Mouse (Mus musculus): ENCODE data around the gene Ankrd27. TPM values are rescaled to one million over a fixed set of nuclear protein-coding genes. Genes with fewer than 3 reads are reported as not detected.
"Not testable (repeated sequence)": the region's sequence is repeated elsewhere in the genome, so short reads cannot be mapped to it uniquely, and the experiment has no call there.

Gene Ankrd27
- 29.6 and 33.6 TPM in 2 replicates for polyA plus RNA-seq (2012; rRNA removed)

DNA sequence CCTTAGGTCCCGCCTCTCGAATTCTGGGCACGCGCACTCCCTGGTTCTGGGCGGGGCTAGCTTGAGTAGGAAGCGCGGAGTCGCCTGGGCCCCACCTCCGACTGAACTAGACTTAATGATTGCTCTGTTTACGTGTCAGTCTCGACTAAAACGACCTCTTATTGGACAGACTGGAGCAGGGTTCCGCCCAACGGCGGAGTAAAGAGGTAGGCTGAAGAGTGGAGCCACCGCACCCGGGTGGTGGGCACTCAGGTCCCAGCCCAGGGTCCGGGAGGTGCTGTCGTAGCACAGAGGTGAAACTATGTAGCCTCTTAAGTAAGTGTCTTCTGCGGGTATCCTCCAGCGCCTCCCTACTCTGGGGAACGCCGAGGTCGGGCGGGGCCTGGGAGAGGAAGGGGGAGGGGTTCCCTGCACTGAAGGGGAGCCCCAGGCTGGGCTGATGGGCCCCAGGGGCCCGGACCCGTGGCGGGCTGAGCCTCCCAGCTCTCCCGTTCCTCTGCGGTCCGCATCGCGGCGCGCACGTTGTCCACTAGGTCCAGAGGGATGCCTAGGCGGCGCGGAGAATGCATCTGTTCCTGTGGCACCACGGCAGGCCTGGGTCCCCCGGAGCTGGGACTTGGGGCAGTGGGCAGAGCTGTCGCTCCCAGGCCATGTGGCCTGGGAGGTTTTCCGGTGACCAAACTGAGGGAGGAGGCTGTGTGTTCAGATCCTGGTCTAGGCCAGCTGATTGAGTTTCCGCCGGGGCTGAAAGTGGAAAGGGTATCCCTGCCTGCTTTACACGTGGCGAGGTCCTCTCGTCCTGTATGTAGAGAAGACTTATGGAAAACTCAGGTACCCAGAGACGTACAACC lies at the start of gene Ankrd27:
Gene Ankrd27 (plus strand): TSS at position 190 of the 851 bp plus-strand sequence.
- DNase-seq (ENCODE audit: low read depth), result peak; percentile 84

DNA sequence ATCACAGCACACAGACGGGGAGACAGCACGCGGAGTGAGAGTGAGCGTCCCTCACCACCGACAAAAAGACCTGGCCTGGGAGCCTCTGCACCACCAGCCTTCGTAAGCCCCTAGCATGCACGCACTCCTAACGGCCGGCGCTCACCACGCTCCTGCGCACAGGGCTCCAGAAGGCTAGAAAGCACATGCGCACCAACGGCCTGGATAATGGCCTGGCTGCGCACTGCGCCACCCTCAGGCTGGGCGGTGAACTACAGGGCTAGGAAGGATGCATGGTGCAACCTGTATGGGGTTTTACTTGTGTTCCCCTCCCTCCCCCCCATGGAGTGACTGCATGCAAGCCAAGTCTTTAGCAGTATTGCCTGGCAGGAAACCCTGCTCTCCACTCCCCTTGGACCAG lies 48.5 kb upstream of the Ankrd27 start, which contains the start of gene Tdrd12:
Gene Tdrd12 (minus strand): TSS at position 184 of the 400 bp plus-strand sequence.
- DNase-seq (ENCODE audit: low read depth), result no peak

DNA sequence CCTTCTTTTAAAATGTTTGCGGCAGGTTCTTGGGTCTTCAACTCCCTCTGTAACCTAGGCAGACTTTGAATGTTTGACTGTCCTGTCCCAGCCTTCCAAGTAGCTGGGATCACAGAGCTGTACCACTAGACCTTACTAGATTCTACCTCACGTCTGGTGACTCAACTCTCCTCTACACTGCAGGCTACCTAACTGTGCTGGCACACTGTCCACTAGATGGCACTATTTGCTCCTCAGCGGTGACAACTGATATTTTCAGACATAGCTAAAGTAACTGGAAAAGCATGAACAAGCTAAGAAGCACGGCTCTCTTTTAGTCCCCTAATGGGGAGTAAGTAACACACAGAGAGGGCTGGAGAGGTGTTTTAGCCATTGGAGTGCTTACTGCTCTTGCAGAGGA lies 40.2 kb upstream of the Ankrd27 start:
- no peak for DNase-seq (ENCODE audit: low read depth)

DNA sequence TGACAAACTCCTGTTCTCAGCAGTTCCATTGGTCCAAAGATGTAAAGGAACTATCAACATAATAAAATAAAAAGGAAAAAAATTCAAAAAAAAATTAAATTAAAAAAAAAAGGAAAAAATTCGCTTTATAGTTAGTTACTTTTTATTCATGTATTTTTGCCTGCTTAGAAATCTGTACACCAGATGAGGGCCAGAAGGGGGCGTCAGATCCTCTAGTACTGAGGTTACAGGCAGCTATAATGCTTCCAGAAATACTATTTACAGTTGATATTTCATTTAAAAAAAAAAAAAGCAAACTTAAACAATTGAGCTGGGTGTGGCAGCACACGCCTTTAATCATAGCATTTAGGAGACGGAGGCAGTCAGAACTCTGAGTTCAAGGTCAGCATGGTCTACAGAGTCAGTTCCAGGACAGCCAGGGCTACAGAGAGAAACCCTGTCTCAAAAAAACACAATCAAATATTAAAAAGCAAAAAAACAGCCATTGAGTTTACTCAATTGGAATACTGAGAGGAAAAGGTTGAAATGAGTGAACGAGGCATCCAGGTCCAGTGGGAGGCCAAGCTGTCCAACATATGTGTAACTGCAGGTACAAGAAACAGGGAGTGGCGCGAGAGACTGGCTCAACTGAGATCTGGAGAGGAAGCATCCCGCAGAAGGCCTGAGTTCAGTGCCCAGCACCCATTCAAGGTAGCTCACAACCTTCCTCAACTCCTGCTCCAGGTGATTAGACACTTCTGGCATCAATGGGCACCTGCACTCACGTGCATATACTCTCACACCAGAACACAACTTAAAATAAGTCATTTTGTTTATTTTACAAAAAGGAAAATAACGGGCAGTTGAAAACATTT lies 32.1 kb upstream of the Ankrd27 start:
- DNase-seq (ENCODE audit: low read depth), result no peak

DNA sequence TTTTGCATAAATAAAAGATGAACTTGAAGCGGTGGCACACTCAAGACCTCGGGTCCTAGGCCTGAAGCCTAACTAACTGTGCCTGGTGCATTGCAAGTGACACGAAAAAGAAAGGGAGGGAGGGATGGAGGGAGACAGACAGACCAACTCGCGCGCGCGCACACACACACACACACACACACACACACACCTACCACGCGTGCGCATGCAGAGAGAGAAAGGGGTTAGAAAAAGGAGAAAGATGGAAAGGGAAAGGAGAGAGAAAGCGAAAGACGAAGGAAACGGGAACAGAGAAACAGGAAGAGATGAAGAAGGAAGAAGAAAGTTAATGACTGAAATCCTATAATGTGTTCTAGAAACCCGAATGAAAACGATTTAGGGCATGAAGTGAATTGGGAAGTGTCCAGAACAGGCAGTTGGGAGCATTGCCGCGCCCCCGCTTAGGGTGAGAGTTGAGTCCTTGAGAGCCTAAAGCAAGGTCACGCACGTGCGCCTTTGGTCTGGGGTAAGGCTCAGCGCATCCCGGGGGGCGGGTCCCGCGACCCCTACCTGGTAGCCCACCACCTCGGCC lies 31.4 kb upstream of the Ankrd27 start:
- no peak for DNase-seq (ENCODE audit: low read depth)

DNA sequence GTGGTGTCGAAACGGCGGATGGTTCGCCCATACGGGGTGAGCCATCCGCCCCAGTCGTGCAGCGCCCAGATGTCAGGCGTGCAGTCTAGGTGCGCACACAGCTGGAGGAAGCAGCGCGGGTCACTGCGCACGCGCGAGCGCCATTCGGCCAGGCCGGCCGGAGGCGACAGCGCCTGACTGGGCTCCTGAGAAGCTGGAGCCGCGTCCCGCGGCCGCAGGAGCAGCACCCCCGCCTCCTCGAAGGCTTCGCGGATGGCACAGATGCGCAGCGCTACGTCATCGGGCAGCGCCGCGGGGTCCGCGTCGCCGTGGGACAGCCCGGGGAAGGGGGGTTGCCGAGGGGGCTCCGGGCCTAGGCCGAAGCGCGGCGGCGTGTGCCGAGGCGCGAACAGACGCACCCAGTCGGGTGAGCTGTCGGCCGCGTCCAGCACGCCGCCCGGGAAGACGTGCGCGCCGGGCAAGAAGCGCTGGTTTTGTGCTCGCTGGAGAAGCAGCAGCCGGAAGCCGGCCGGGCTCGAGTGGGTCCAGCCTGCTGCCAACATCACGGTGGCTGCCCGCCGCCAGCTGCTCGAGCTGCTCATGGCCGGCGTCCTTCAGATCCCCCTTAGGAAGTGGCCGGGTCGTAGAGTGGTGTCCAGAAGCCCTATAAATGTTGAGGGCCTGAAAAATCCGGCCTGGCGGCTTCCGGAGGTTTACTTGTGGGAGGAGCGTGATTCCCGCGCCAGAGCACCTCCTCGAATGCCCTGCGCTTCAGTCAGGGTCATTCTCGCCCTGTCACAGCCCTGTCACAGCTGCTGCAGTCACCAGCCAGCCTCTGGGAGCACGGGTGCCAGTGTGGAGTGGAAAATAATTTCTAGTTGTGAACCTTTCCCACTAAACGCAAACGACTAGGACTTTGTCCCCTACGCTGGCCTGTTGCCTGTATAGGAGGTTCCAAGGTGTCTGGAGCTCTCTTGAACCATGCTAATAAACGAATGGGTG lies 30.5 kb upstream of the Ankrd27 start:
- DNase-seq (ENCODE audit: low read depth), result no peak

DNA sequence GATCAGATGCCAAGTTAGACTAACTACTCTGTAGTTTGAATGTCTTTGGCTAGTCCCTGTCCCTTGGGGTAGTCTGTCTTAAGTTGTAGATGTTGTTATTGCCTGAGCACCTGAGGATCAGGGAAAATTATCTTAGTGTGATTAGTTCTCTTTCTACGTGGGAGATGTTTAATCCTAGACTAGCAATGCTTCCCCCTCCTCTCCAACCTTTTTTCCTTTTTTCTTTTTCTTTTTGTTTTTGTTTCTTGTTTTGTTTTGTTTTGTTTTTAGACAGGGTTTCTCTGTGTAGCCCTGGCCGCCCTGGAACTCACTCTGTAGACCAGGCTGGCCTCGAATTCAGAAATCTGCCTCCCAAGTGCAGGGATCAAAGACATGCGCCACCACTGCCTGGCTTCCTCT lies 29.8 kb upstream of the Ankrd27 start, which contains the start of gene Nudt19:
Gene Nudt19 (minus strand): TSS at position 100 of the 399 bp plus-strand sequence.
- no peak for DNase-seq (ENCODE audit: low read depth)

DNA sequence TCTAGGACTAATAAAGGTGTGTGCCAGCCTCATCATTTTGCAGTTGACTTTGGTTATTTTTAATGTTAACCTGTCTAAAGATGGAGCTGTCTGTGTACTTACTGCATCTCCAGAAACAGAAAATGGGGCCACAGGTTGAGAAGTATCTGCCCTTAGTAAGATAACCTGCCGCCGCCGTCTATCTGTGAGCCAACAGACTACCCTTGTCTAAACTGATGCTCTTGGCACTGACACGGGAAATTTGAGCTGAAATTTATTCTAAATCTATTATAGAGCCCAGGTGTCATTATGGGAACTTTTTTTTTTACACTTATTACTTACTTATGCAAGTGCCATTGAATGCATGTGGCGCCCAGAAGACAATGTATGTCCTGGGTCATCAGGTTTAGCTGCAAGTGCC lies 29.1 kb upstream of the Ankrd27 start:
- no peak for DNase-seq (ENCODE audit: low read depth)

DNA sequence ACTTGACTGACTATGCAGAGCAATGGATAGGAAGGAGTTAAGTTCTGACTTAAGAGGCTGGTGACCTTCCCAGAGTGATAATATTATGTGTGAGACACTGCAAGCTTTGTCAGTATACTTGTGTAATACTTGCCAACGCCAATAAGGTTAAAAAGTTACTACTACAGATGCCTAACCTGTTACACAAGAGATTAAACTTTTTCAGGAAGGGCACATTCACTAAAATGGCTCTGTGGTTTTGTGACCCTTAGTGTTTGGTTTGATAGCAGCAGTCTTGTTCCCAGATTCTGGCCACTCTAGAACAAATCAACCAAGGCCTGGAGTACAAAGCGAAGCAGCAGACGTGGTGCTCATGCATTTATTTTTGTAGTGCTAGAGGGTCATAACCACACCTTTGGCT lies 28.5 kb upstream of the Ankrd27 start:
- no peak for DNase-seq (ENCODE audit: low read depth)

DNA sequence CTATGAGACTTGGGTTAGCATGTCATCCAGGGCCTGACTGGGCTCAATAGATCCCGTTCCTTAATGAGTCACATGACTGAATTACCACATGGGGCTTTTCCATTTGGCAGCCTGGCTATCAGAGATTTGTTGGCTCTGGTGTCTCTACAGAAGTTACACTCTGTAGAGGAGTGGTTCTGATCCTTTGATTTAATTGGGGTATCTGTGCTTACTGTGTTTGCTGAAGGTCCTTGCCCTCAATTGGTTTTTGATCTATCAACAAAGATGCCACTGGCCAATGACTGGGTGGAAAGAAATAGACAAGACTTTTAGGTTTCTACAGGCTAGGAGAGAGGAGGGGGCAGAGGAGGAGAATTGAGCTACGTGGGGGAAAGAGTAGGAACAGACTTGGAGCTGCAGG lies 27.4 kb upstream of the Ankrd27 start:
- no peak for DNase-seq (ENCODE audit: low read depth)

DNA sequence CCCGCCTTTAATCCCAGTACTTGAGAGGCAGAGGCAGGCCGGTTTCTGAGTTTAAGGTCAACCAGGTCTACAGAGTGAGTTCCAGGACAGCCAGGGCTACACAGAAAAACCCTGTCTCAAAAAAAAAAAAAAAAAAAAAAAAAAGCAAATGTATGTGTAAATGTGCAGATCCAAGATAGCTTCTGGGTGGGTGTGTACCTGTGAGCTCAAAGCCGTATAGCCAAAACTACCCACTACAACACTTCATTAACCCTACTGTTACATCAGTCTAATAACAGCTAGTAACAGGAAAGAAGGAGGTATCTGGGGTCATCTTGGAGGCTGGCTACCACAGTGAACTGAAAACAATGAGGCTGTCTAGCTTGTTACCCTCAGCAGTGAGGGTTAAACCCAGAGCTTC lies 26.2 kb upstream of the Ankrd27 start:
- DNase-seq (ENCODE audit: low read depth), result no peak

DNA sequence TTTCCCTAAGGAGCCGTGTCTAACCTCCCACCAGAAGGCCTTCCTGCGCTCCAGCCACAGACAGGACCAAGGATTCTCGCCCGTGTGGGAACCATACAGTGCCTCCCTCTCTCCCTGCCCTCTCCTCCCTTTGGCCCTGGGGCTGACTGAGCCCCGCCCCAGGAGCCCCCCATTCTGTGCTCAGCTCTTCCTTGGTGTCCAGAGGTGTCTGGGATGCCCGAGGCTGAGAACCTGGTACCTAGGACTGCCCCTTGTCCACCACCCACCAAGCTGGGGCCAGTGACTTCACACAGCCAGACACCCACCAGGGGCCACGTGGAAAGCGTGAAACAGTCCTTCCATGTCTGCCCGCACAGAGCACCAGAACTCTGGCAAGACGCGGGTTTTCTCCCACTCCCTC lies 23.0 kb upstream of the Ankrd27 start:
- DNase-seq (ENCODE audit: low read depth), result no peak

DNA sequence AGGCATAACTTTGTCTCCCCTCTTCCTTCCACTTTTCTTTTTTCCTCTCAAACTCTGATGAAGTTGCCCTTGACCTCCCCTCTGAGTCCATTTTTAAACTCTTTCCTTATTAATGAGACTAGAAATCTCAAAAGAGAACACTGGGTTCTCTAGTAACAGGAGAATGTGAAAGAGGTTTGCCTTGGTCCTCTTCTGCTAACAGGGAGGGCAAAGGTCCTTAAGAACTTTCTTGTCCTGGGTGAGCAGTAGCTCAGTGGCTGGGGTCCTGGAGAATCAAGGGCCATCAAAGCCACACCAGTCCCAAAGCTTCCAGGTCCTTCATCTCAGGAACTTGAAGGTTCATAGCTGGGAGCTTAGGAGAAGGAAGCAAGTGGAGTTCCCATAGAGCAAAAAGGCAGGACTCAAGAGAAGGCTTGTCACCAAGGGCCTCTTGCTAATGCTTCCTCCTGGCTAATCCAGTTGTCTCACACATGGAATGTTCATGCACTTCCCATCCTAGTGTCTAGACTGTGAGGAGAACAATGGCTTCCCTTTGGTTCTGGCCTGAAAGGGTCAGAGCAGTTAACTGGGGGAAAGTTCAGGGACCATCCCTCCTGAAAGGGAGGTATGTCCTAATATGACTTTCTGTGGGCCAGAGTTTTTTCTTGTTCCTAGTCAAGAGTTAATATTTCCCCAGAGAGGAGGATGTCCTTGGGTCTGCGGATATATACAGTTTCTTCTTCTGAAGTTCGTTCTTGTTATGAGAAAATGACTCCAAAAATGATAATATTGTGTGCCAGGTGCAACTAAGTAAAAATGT lies 21.8 kb upstream of the Ankrd27 start:
- no peak for DNase-seq (ENCODE audit: low read depth)

DNA sequence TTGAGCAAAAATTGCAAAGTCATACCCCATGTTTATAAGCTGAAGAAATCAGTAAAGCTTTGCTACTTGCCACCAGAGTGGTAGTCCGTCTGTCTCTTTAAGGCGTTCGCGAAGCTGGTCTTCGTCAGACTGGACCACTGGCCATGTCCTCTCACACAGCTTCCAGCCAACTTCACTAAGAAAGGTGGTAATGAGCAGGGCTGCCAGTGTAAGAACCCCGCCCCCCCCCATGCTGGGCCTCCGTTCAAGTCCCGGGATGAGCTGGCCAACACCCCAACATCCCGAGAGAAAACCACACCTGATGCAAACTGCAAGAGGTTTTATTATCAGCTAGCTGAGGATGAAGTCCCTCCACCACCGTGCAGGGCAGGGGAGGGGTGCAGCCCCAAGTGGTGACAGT lies 21.2 kb upstream of the Ankrd27 start:
- DNase-seq (ENCODE audit: low read depth), result not testable (repeated sequence)

DNA sequence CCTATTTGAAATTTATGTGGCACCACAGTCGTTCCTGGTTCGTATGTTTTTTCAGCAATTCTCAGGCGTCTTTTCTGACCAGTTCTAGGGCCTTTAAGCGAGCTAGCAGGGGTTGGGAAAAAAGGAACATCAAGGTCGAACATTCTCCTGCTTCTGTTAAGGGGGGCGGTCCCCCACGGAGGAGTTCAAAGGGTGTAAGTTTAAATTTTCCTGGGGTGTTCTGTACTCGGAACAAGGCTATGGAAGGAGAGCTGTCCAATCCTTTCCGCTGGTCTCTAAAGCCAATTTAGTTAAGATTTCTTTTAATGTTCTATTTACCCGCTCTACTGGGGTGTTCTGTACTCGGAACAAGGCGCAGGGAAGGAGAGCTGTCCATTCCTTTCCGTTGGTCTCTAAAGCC lies 20.1 kb upstream of the Ankrd27 start:
- not testable (repeated sequence) for DNase-seq (ENCODE audit: low read depth)

DNA sequence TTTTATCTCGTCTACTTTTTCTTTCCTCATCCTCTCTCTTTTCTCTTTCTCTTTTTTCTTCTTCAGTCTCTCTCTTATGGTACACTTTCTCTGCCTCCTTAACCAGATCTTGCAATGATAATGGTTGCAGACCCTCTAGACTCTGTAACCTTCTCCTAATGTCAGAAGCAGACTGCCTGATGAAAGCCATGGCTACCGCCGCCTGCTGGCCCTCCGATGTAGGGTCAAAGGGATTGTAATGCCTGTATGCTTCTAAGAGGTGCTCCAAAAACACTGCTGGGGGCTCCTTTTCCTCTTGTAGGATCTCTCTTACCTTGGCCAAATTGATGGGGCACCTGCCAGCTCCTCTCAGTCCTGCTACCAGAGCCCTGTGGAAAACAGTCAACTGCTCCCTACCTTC lies 16.3 kb upstream of the Ankrd27 start:
- DNase-seq (ENCODE audit: low read depth), result not testable (repeated sequence)

DNA sequence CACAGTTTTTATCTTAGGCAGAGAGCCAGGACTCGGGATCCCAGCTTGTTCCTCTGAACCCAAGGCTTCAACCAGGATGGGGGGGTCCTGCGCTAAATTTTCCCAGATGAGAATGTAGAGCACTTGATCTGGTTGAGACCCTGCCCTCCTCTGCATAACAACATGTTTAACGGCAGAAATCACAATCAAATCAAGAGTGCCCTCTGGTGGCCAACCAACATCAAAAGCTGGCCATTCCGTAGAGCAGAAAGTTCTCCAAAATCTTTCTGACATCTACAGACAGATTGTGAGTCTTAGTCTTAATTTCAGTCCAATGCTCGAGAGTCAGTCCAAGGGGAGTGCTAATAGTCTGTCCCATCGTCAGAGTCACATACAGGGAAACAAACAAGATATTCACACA lies 15.2 kb upstream of the Ankrd27 start:
- not testable (repeated sequence) for DNase-seq (ENCODE audit: low read depth)

DNA sequence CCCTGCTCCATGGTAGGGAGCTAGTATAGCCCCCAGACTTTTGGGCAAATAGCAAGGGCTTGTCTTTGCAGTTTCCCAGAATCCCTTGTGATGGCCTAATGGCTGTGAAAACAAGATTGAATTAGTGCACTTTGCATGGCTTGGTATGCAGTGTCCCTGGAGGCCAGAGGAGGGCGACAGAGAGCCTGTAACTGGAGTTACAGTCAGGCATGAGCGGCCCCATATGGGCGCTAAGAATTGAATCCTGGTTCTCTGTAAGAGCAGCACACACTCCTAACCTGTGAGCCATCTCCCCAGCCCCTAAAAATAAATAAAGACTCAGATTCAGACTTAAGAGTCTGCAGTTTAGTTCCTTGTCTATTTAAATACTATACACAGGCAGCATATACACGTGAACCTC lies 6.2 kb upstream of the Ankrd27 start:
- DNase-seq (ENCODE audit: low read depth), result no peak

DNA sequence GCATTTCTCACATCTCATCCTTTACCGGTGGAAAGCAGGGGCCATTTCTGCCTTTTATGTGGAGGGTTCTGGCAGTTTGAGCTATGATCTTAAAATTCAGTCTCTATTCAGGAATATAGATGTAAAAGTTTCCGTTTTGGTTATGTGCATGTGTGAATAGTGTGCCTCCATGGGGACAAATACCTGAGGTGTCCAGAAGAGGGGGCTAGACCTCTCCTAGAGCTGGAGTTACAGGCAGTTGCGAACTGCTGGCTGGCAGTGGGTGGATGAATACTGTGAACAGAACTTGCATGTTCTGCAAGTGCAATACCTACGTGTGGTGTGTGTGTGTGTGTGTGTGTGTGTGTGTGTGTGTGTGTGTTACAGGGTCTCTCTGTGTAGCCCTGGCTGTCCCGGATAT lies 3.3 kb upstream of the Ankrd27 start:
- DNase-seq (ENCODE audit: low read depth), result no peak

DNA sequence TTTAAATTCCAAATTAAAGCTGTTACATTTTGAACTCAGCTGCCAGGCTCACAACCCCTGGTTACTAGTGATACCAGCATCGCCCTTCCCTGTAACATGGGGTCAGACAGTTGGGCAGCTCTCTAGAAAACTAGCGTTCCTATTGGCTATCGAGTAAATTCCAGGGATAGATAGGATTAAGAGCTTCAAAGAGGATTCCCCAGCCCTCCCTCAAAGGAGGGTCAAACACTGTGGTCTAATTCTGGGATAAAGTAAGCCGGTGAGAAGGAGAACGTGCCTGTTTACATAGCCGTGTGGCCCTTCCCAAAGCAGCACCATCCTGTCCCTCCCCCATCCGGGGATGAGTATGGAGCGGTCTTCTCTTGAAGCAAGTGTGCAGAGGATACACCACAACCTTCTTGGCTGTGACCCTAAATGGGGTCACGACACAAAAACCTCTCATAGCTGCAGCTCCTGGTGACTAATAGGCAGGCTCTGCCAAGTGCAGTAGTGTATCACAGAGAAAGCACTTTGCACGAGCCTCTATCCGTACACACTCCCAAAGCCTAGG lies 2.5 kb upstream of the Ankrd27 start:
- no peak for DNase-seq (ENCODE audit: low read depth)
